Mouse (Mus musculus) embryonic facial prominence, embryonic 13.5 days (tissue): ENCODE measurements around the gene F2rl3. TPM values are rescaled to one million over a fixed set of nuclear protein-coding genes. Genes with fewer than 3 reads are reported as not detected.

Source experiments
- ATAC-seq: fragments of 200-750 bp; cut with Nextera tagmentation; 2 replicates; pipeline ENCODE4 v1.8.0; 2017; ENCODE audit warnings: low read depth; ENCODE audit not compliant: insufficient number of reproducible peaks, insufficient read depth, low FRiP score, low TSS enrichment
- H3K27ac ChIP-seq: fragments of 300-500 bp; sonication (generic); 2 replicates; pipeline ENCODE4 v1.5.1; 2015; ENCODE audit warnings: moderate library complexity, mild to moderate bottlenecking, inconsistent platforms
- H3K27me3 ChIP-seq: fragments of 300-500 bp; sonication (generic); 2 replicates; pipeline ENCODE4 v1.6.1; 2015; ENCODE audit warnings: mild to moderate bottlenecking, inconsistent platforms
- H3K36me3 ChIP-seq: fragments of 300-500 bp; sonication (generic); 2 replicates; pipeline ENCODE4 v1.6.1; 2015; ENCODE audit warnings: mild to moderate bottlenecking, inconsistent platforms
- H3K4me1 ChIP-seq: fragments of 300-500 bp; sonication (generic); 2 replicates; pipeline ENCODE4 v1.6.1; 2015; ENCODE audit warnings: inconsistent platforms
- H3K4me2 ChIP-seq: fragments of 300-500 bp; sonication (generic); 2 replicates; pipeline ENCODE4 v1.6.1; 2015; ENCODE audit warnings: moderate library complexity, mild to moderate bottlenecking, inconsistent platforms
- H3K4me3 ChIP-seq: fragments of 300-500 bp; sonication (generic); 2 replicates; pipeline ENCODE4 v1.5.1; 2015; ENCODE audit warnings: mild to moderate bottlenecking, inconsistent platforms
- H3K9ac ChIP-seq: fragments of 300-500 bp; sonication (generic); 2 replicates; pipeline ENCODE4 v1.6.1; 2015; ENCODE audit warnings: mild to moderate bottlenecking, inconsistent platforms
- H3K9me3 ChIP-seq: fragments of 300-500 bp; sonication (generic); 2 replicates; pipeline ENCODE4 v1.6.1; 2016; ENCODE audit warnings: inconsistent platforms
- WGBS: fragments of 180-500 bp; shearing (Covaris S2); methylation state at CpG from one replicate; pipeline ENCODE4 v1.1.7; 2015; ENCODE audit warnings: mixed read lengths; 5-methylcytosine and 5-hydroxymethylcytosine counted together
- polyA plus RNA-seq: library from polyadenylated mRNA; unstranded; fragments of >200 nt; fragmentation: Nextera tagmentation; extraction: Ambion mirVana; gene quantifications from 2 replicates; pipeline ENCODE4 v1.2.1, GENCODE M21; 2015

Gene F2rl3
- 1.3 and 1.6 TPM in 2 replicates for polyA plus RNA-seq

- no peak within 1 kb of the TSS for H3K4me3 ChIP-seq
- H3K27me3 ChIP-seq = no peaks in the 10 kb centered on the region
Observed at GRCm38 (mm10) chr8:72761322-72762051, at the start of gene F2rl3. Gene F2rl3, plus strand, starts transcription at chr8:72761880.

GRCm38 (mm10) chr8:72712569-72712968 is 49.1 kb upstream of the F2rl3 start:
- WGBS = 12% methylated on average over 6 of the region's 6 CpGs
- H3K4me2 ChIP-seq = no peak overlapping the region
- H3K9ac ChIP-seq = no peak overlapping the region
- no peaks in the 10 kb centered on the region for H3K9me3 ChIP-seq
- no peak overlapping the region for H3K4me3 ChIP-seq
- no peak for ATAC-seq
- no peaks in the 10 kb centered on the region for H3K27me3 ChIP-seq
- H3K27ac ChIP-seq = no peak overlapping the region
- H3K4me1 ChIP-seq = no peaks in the 10 kb centered on the region
- no peaks in the 10 kb centered on the region for H3K36me3 ChIP-seq

More at GRCm38 (mm10) chr8:72761322-72762051, at the start of gene F2rl3:
- no peak within 1 kb of the TSS for H3K27ac ChIP-seq
- H3K4me2 ChIP-seq = no peak within 1 kb of the TSS
- no peaks in the 10 kb centered on the region for H3K9me3 ChIP-seq
- 75% methylated on average over 7 of the region's 7 CpGs for WGBS
- H3K4me1 ChIP-seq = no peaks in the 10 kb centered on the region
- ATAC-seq = no peak
- H3K9ac ChIP-seq = no peak within 1 kb of the TSS
- H3K36me3 ChIP-seq = peaks cover 36% of the 10 kb centered on the region

- H3K4me1 ChIP-seq = no peaks in the 10 kb centered on the region
- H3K27ac ChIP-seq = no peak overlapping the region
- no peaks in the 10 kb centered on the region for H3K27me3 ChIP-seq
- no peak overlapping the region for H3K4me2 ChIP-seq
- H3K9me3 ChIP-seq = no peaks in the 10 kb centered on the region
- no peak for ATAC-seq
- H3K36me3 ChIP-seq = no peaks in the 10 kb centered on the region
- H3K4me3 ChIP-seq = no peak overlapping the region
- H3K9ac ChIP-seq = no peak overlapping the region
- 82% methylated on average over 5 of the region's 5 CpGs for WGBS
Observed at GRCm38 (mm10) chr8:72716594-72716993, 45.1 kb upstream of the F2rl3 start.

- Histone ChIP-seq H3K36me3 (peaks cover 8% of the 10 kb centered on the region), H3K9ac (no peak overlapping the region), H3K27ac (no peak overlapping the region), H3K27me3 (no peaks in the 10 kb centered on the region), H3K4me3 (no peak overlapping the region), H3K9me3 (no peaks in the 10 kb centered on the region), H3K4me1 (peaks cover 7% of the 10 kb centered on the region), H3K4me2 (no peak overlapping the region)
- 19% methylated on average over 1 of the region's 1 CpGs for WGBS
- no peak for ATAC-seq
Observed at GRCm38 (mm10) chr8:72720541-72720940, 41.1 kb upstream of the F2rl3 start.

GRCm38 (mm10) chr8:72722769-72723650 is 38.7 kb upstream of the F2rl3 start, which contains the start of gene Sin3b:
Gene Sin3b, plus strand, starts transcription at chr8:72723285.
- Histone ChIP-seq H3K36me3 (peaks cover 33% of the 10 kb centered on the region), H3K4me3 (peak within 1 kb of the TSS; percentile 96), H3K4me2 (peak within 1 kb of the TSS; percentile 96), H3K27ac (peak within 1 kb of the TSS; percentile 57; the same call in 1 of the 2 replicates), H3K27me3 (no peaks in the 10 kb centered on the region), H3K4me1 (peaks cover 7% of the 10 kb centered on the region), H3K9me3 (no peaks in the 10 kb centered on the region), H3K9ac (peak within 1 kb of the TSS; percentile 97)
- 15% methylated on average over 53 of the region's 56 CpGs for WGBS
- peak; percentile 97 for ATAC-seq

GRCm38 (mm10) chr8:72723651-72724001 is 38.1 kb upstream of the F2rl3 start:
- ATAC-seq = 0 out of 2 replicates have a peak, but pooled peaks have one; percentile 4
- Histone ChIP-seq H3K4me1 (peaks cover 7% of the 10 kb centered on the region), H3K36me3 (peaks cover 39% of the 10 kb centered on the region), H3K4me2 (peak overlapping the region; percentile 96), H3K9me3 (no peaks in the 10 kb centered on the region), H3K27ac (peak overlapping the region; percentile 57; the same call in 1 of the 2 replicates), H3K4me3 (peak overlapping the region; percentile 96), H3K9ac (peak overlapping the region; percentile 97), H3K27me3 (no peaks in the 10 kb centered on the region)
- WGBS = under 1% methylated on average over 30 of the region's 30 CpGs

- Histone ChIP-seq H3K27me3 (no peaks in the 10 kb centered on the region), H3K9ac (no peak overlapping the region), H3K27ac (no peak overlapping the region), H3K4me3 (no peak overlapping the region), H3K4me1 (peaks cover 7% of the 10 kb centered on the region), H3K36me3 (peaks cover 87% of the 10 kb centered on the region), H3K9me3 (no peaks in the 10 kb centered on the region), H3K4me2 (no peak overlapping the region)
- no peak for ATAC-seq
- WGBS = 100% methylated on average over 1 of the region's 1 CpGs
Observed at GRCm38 (mm10) chr8:72728636-72729035, 33.0 kb upstream of the F2rl3 start.

GRCm38 (mm10) chr8:72735001-72735400 is 26.7 kb upstream of the F2rl3 start:
- no peaks in the 10 kb centered on the region for H3K4me1 ChIP-seq
- H3K36me3 ChIP-seq = peaks cover 99% of the 10 kb centered on the region
- no peaks in the 10 kb centered on the region for H3K9me3 ChIP-seq
- H3K9ac ChIP-seq = no peak overlapping the region
- no peaks in the 10 kb centered on the region for H3K27me3 ChIP-seq
- H3K4me3 ChIP-seq = no peak overlapping the region
- H3K4me2 ChIP-seq = no peak overlapping the region
- WGBS = 86% methylated on average over 5 of the region's 5 CpGs
- no peak overlapping the region for H3K27ac ChIP-seq
- ATAC-seq = no peak

GRCm38 (mm10) chr8:72736868-72737267 is 24.8 kb upstream of the F2rl3 start:
- Histone ChIP-seq H3K27me3 (no peaks in the 10 kb centered on the region), H3K36me3 (peaks cover 97% of the 10 kb centered on the region), H3K4me1 (no peaks in the 10 kb centered on the region), H3K4me2 (no peak overlapping the region), H3K27ac (no peak overlapping the region), H3K4me3 (no peak overlapping the region), H3K9me3 (no peaks in the 10 kb centered on the region), H3K9ac (no peak overlapping the region)
- no peak for ATAC-seq

- H3K36me3 ChIP-seq = peaks cover 96% of the 10 kb centered on the region
- WGBS = 43% methylated on average over 5 of the region's 5 CpGs
- H3K27me3 ChIP-seq = no peaks in the 10 kb centered on the region
- no peak overlapping the region for H3K4me2 ChIP-seq
- H3K4me3 ChIP-seq = no peak overlapping the region
- no peak overlapping the region for H3K27ac ChIP-seq
- H3K4me1 ChIP-seq = no peaks in the 10 kb centered on the region
- ATAC-seq = no peak
- no peak overlapping the region for H3K9ac ChIP-seq
- no peaks in the 10 kb centered on the region for H3K9me3 ChIP-seq
Observed at GRCm38 (mm10) chr8:72746061-72746460, 15.6 kb upstream of the F2rl3 start.

GRCm38 (mm10) chr8:72749846-72750245 is 11.8 kb upstream of the F2rl3 start:
- H3K36me3 ChIP-seq = peaks cover 96% of the 10 kb centered on the region
- H3K4me1 ChIP-seq = no peaks in the 10 kb centered on the region
- 92% methylated on average over 26 of the region's 26 CpGs for WGBS

More at GRCm38 (mm10) chr8:72749846-72750245, 11.8 kb upstream of the F2rl3 start:
- no peak overlapping the region for H3K9ac ChIP-seq
- no peak overlapping the region for H3K4me2 ChIP-seq
- no peaks in the 10 kb centered on the region for H3K27me3 ChIP-seq
- ATAC-seq = no peak
- H3K9me3 ChIP-seq = no peaks in the 10 kb centered on the region
- H3K27ac ChIP-seq = no peak overlapping the region
- H3K4me3 ChIP-seq = no peak overlapping the region
